Mouse (Mus musculus) kidney, adult 18-20 months (tissue): ENCODE data around the gene Rabgap1l.
"Not testable (repeated sequence)": the region's sequence is repeated elsewhere in the genome, so short reads cannot be mapped to it uniquely, and the experiment has no call there.

Source experiments
- DNase-seq: peaks from one replicate; pipeline ENCODE4 v3.0.0; 2021

Gene Rabgap1l

GRCm38 (mm10) chr1:160467443-160467842 lies 325.6 kb downstream of the Rabgap1l start:
- no peak for DNase-seq

- DNase-seq, result no peak
Measured at GRCm38 (mm10) chr1:160465186-160465585, 327.8 kb downstream of the Rabgap1l start.

- no peak for DNase-seq
Measured at GRCm38 (mm10) chr1:160464148-160464547, 328.9 kb downstream of the Rabgap1l start.

DNA sequence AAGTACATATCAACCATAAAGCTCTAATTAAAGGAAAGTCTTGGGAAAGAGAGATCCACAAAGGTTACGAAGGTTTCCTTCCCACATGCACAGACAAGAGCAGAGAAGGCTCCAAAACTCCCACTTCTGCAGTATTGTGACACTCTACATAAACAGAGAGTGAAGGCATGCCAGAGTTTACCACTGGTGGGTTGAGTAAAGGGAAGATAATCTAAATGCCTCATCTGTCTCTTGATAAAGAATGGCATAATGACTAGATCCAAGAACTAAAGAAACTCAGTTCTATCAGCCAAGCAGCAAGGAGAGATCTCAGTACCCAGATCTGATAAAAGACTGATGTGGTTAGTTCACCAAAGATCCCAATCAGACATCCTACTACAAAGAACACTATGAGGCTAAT lies 332.7 kb downstream of the Rabgap1l start:
- DNase-seq, result no peak

- no peak for DNase-seq
Measured at GRCm38 (mm10) chr1:160451663-160452062, 341.3 kb downstream of the Rabgap1l start.

DNA sequence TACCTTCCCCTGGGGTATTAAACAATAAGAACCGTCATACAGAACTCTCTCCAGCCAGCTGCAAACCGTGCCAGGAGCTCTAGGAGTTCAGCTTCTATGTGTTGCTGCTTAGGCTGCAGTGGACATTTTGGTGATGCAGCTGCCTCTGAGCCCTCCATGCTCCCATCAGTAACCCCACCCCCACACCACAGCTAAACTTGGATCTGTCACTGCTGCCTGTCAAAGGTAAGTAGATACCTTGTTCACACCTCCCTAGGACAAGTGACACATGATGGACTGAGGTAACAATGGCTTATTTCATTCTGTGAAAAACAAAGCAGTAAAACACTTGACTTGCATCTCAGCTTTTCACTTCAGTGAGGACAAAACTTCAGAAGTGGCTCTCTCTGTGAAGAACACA lies 344.3 kb downstream of the Rabgap1l start:
- no peak for DNase-seq

- DNase-seq, result no peak
Measured at GRCm38 (mm10) chr1:160446823-160447222, 346.2 kb downstream of the Rabgap1l start.

GRCm38 (mm10) chr1:160443506-160443905 lies 349.5 kb downstream of the Rabgap1l start:
- DNase-seq, result no peak

GRCm38 (mm10) chr1:160441679-160442078 lies 351.3 kb downstream of the Rabgap1l start:
- no peak for DNase-seq

DNA sequence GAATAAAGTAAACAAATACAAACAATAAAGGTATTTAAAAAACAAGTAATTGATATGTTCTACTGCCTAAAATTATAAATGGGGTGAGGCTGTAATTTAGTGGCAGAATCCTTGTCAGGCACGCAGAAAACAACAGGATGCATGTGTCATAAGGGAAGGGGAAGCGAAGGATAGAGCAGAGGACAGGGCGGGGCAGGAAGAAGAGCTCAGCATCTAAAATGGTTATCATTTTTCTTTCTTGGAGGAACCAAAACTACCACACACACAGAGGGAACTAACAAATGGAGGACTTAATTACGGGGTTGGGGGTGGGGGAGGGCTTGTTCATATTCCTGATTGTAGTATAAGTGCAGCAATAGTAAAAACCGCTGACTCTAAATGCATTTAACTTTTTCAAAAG lies 351.9 kb downstream of the Rabgap1l start:
- no peak for DNase-seq

GRCm38 (mm10) chr1:160438820-160439219 lies 354.2 kb downstream of the Rabgap1l start:
- no peak for DNase-seq

DNA sequence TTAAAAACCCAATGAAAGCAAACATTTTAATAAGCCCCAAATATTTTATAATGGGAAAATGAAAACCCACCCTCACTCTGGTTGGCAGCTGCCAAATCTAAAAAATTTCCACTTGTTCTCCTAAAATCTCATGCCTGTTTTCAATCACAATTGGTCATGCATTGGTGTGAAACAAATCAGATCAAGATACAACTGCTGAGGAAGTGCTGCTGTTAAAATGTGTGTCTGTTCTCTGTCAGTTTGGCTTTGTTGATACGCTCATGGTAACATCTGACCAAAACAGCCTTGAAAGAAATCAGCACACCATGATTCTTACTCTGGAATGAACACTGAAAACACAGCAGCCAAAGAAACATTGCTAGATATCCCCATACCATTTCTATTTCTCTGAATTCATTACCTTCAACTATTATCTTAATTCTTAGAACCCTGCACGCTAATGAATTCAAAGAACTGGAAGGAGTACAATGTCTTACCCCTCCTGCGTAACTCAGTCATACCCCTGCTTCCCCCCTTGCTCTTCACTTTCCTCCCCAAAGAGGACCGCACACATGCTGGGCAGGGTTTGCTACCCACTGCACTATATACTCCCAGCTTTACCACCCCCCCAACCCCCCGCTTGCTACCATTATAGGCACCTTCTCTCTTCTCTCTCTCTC lies 375.7 kb downstream of the Rabgap1l start:
- no peak for DNase-seq

GRCm38 (mm10) chr1:160410822-160411221 lies 382.2 kb downstream of the Rabgap1l start:
- no peak for DNase-seq

DNA sequence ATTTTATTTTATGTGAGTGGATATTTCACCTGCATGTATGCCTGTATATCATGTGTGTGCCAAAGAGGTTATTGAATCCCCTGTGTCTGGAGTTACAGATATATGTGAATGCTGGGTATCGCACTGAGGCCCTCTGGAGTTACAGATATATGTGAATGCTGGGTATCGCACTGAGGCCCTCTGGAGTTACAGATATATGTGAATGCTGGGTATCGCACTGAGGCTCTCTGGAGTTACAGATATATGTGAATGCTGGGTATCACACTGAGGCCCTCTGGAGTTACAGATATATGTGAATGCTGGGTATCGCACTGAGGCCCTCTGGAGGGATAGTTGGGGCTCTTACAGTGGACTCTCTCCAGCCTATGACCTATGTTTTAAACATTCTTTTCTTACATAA lies 383.3 kb downstream of the Rabgap1l start:
- not testable (repeated sequence) for DNase-seq

DNA sequence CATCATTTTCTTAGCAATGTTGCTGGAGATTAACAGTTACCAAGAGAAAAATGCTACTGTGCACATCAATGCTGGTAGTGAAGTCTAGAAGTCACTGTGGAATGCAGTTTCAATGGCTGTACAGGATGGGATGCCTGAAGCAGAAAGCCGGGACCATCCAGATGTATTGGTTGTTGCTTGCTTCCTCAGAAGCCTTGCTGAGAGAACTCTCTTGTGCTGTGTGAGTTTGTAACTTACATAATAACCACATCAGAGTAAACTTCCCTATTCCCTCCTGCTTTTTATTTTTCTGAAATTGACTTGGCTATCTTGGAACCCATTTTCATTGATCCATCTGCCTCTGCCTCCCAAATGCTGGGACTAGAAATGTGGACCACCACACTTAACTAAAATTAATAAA lies 383.9 kb downstream of the Rabgap1l start:
- DNase-seq, result no peak

DNA sequence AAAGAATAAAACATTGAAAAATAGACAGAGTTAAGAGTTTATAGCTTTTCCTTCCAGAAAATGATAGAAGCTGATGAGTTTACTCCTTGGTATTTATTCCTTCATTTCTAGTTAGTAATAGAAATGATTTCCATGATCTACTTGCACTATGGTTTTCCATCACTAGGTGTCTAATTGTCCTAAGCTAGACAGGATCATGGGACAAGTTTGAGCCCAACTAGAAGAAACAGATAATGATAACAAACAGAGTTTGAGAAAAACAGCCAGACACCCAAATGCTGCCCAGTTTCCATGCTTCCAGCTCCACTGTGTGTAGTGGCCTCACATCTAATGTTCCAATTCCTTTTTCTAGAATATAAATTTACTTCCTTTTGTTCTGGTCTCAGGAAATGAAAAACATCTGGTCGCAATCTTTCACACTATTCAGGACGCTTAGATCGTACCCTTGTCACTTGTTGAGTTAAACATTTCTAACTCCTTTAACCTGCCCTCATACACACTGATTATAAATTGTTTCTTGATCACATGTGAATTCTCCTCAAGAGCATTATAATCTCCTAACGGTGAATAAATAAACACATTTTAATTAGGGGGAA lies 384.6 kb downstream of the Rabgap1l start:
- no peak for DNase-seq

DNA sequence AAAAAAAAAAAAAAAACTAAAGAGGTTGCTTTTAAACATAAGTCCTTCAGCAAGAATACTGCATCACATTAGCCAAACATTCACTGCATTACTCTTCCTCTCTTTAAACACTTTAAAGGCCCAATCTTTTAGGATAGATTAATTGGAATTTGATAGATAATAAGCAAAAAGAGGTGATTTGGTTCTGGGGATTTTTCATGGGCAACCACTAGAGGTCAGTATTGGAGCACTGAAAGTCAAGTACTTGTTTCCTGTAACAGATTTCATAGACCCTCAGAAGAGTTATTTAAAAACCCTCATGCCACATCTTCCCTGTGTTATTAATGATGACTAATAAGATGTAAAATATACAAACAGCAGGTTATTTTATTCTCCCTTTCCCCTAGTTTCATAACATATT lies 393.6 kb downstream of the Rabgap1l start:
- no peak for DNase-seq

GRCm38 (mm10) chr1:160397037-160397436 lies 396.0 kb downstream of the Rabgap1l start:
- no peak for DNase-seq

DNA sequence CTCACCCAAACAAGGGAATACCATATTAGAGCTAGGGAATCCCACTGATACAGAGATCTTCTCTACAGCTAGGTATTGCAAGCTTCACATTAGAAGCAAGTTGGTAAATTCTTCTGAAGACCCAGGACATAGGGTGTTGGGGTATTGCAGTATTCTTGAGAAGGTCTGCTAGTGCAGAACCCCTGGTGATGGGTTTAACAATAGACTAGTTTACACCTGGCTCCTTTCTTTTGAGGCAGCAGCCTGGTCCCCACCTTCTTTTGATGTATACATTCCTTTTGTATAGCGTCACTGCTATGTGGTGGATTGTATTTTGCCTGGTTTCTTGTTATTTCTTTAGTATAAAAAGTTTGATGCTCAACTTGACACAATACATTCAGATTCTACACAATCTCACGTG lies 405.6 kb downstream of the Rabgap1l start:
- no peak for DNase-seq

DNA sequence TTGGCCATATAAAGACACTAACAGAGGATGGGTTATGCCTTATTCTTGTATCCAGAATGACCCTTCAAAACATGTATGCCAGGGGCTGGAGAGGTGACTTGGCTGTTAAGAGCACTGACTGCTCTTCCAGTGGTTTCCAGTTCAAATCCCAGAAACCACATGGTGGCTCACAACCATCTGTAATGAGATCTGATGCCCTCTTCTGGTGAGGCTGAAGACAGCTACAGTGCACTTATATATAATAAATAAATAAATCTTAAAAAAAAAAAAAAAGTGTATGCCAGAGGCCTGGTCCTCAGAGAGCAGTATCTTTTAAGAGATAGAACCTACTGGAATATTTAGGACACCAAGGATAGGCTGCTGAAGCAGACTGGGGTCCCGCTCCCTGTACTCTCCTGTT lies 414.6 kb downstream of the Rabgap1l start:
- no peak for DNase-seq

DNA sequence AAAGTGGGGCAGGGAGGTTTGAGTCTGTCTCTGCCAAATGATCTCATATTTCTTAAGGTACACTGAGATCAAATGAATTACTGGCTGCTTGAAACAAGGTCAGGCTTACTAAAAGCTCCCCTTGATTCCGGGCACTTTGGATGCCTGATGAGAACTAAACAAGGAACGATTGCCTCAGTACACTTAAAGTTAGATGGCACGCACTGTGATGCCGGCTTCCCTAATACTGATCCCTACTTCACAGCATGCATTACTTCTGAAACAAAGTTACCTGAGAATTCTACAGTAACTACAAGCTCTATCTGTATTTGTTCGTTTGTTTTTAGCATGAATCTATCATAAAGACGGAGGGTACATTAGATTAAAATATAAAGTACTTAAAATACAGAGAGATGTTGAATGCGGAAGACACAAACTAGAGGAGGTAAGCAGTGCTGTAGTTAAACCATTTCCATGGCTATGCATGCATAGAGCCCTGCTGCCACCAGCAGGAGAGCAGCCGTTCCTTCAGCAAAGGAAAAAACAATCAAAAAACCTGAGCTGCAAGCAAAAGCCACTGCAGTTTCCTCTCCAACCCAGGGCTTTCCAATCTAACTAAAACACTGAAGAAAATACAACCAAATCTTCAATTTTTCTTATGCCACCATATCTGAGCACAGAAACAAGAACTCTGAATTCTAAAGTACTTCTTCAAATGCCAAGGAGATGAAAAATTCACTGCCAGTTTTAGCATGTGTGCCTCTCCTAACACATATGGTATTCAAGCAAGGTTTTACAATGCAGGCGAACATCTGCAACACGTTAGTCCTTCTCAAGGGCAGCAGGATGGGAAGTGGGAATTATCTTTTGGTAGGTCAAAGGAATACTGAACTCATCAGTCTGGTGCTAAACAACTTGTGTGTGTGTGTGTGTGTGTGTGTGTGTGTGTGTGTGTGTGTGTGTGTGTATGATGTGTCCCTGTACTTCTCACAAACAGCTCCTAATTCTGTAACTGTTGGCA lies 415.4 kb downstream of the Rabgap1l start:
- peak; percentile 9 for DNase-seq

DNA sequence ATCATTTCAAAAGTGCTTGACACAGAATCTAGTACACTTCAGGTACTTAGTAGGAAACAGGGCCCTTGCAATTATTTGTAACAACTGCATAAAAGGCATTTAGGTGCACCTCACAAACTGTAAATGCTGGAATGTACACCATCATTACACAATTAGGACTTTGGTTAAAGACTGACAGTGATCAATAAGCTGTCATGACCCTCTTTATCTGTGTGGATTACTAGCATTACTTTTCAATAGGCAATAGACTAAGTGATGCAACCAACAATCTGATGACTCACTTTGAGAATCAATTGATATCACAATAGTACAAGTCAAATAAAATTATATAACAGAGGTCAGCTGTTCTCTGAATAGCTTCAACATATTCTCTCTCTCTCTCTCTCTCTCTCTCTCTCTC lies 418.5 kb downstream of the Rabgap1l start:
- DNase-seq, result no peak

DNA sequence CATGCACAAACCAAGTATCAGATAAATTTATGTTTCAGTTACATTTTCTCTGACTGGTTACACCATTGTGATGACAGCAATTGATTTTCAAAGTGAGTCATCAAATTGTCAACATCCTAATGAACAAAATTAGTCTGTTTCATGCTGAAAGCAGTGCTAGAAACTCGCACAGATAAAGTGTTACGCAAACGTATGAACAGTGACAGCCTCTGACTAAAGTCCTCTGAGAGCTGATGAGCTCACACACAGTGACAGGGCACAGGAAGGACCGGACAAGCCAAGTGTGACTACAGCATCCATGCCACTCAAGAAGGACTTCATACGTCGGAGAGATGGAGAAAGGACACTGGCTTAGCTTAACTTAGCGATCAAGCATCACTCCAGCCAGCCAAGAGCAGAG lies 419.7 kb downstream of the Rabgap1l start:
- no peak for DNase-seq

DNA sequence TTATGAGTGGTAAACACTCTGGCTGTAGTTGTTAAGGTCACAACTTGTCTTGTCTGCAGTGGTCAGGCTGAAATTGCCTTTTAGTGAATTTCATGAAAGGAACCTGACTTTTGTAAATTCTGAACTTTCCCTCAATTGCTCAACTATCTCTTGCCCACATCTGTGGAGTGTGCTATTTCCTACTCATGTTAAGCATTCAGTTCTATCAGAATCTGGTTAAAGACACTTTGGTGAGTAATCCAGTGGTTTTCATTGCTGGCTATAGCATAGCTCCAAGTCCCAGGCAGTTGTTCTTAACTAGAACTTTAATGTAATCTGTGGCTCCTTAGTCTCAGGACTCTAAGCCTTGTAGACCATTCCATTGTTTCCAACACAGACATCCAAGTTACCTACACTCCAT lies 421.3 kb downstream of the Rabgap1l start:
- no peak for DNase-seq
